Mouse (Mus musculus): ENCODE results near the gene Olfr535. TPM values are rescaled to one million over a fixed set of nuclear protein-coding genes. Genes with fewer than 3 reads are reported as not detected.
"Not testable (repeated sequence)": the region's sequence is repeated elsewhere in the genome, so short reads cannot be mapped to it uniquely, and the experiment has no call there.

The Olfr535 gene
- polyA plus RNA-seq (2015; fragmentation: Nextera tagmentation; extraction: Ambion mirVana) = not detected in 2 replicates

GRCm38 (mm10) chr7:140483916-140484315 lies at the start of gene Olfr535:
TSS of gene Olfr535 (plus strand) at chr7:140484216.
- 70% methylated on average over 1 of the region's 1 CpGs for WGBS
- H3K9ac ChIP-seq (ENCODE audit: low read length) = no peak within 1 kb of the TSS
- no peaks in the 10 kb centered on the region for H3K9me3 ChIP-seq (ENCODE audit: control insufficient read depth, low read length)
- H3K27me3 ChIP-seq (ENCODE audit: control insufficient read depth, insufficient read depth, low read depth, low read length) = no peaks in the 10 kb centered on the region
- no peak for ATAC-seq (ENCODE audit: low read depth)
- H3K4me1 ChIP-seq (replicated peaks; ENCODE audit: control insufficient read depth, insufficient read depth, low read length) = no peaks in the 10 kb centered on the region
- no peak within 1 kb of the TSS for H3K27ac ChIP-seq (ENCODE audit: low read length)
- H3K36me3 ChIP-seq (ENCODE audit: control insufficient read depth, insufficient read depth, low read length) = no peaks in the 10 kb centered on the region
- no peak within 1 kb of the TSS for H3K4me2 ChIP-seq (ENCODE audit: low read depth, low read length)
- H3K4me3 ChIP-seq (ENCODE audit: low read length) = no peak within 1 kb of the TSS

DNA sequence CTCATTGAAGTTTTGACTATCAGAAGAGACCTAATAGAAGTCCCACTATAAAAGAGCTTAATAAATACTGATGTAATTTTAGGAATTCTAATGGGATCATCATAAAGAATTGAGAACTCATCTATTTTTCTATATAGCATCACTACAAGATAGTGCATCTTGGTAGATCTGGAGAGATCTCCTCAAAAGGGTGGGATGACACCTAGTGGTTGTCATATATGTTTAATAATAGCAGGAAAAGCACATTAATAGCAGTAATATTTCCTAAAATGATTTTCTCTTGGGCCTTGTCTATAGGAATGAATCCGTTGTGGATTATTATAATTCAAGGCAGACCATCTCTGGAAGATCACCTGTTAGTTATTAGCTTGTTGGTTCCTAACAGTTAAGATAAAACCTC lies 40.9 kb upstream of the Olfr535 start:
- Histone ChIP-seq H3K4me3 (ENCODE audit: low read length) (no peak overlapping the region), H3K27ac (ENCODE audit: low read length) (no peak overlapping the region), H3K4me1 (replicated peaks; ENCODE audit: control insufficient read depth, insufficient read depth, low read length) (no peaks in the 10 kb centered on the region), H3K9ac (ENCODE audit: low read length) (no peak overlapping the region), H3K36me3 (ENCODE audit: control insufficient read depth, insufficient read depth, low read length) (no peaks in the 10 kb centered on the region), H3K4me2 (ENCODE audit: low read depth, low read length) (no peak overlapping the region), H3K27me3 (ENCODE audit: control insufficient read depth, insufficient read depth, low read depth, low read length) (no peaks in the 10 kb centered on the region), H3K9me3 (ENCODE audit: control insufficient read depth, low read length) (no peaks in the 10 kb centered on the region)
- 88% methylated on average over 1 of the region's 1 CpGs for WGBS
- ATAC-seq (ENCODE audit: low read depth) = no peak

GRCm38 (mm10) chr7:140463070-140463469 lies 20.9 kb upstream of the Olfr535 start, which contains the start of gene Olfr533:
TSS of gene Olfr533 (plus strand) at chr7:140463370.
- 40% methylated on average over 1 of the region's 1 CpGs for WGBS
- not testable (repeated sequence) for ATAC-seq (ENCODE audit: low read depth); H3K9me3 ChIP-seq (ENCODE audit: control insufficient read depth, low read length); H3K4me2 ChIP-seq (ENCODE audit: low read depth, low read length); H3K4me3 ChIP-seq (ENCODE audit: low read length); H3K36me3 ChIP-seq (ENCODE audit: control insufficient read depth, insufficient read depth, low read length); H3K4me1 ChIP-seq (replicated peaks; ENCODE audit: control insufficient read depth, insufficient read depth, low read length); H3K27me3 ChIP-seq (ENCODE audit: control insufficient read depth, insufficient read depth, low read depth, low read length); H3K9ac ChIP-seq (ENCODE audit: low read length); H3K27ac ChIP-seq (ENCODE audit: low read length)

- Histone ChIP-seq H3K27me3 (ENCODE audit: control insufficient read depth, insufficient read depth, low read depth, low read length) (no peaks in the 10 kb centered on the region), H3K9ac (ENCODE audit: low read length) (no peak overlapping the region), H3K9me3 (ENCODE audit: control insufficient read depth, low read length) (0 out of 2 replicates have a peak, but pooled peaks cover 2% of the 10 kb centered on the region), H3K4me3 (ENCODE audit: low read length) (no peak overlapping the region), H3K4me1 (replicated peaks; ENCODE audit: control insufficient read depth, insufficient read depth, low read length) (no peaks in the 10 kb centered on the region), H3K27ac (ENCODE audit: low read length) (no peak overlapping the region), H3K4me2 (ENCODE audit: low read depth, low read length) (no peak overlapping the region), H3K36me3 (ENCODE audit: control insufficient read depth, insufficient read depth, low read length) (no peaks in the 10 kb centered on the region)
- 58% methylated on average over 1 of the region's 1 CpGs for WGBS
- no peak for ATAC-seq (ENCODE audit: low read depth)
Measured at GRCm38 (mm10) chr7:140477886-140478285, 6.1 kb upstream of the Olfr535 start.

DNA sequence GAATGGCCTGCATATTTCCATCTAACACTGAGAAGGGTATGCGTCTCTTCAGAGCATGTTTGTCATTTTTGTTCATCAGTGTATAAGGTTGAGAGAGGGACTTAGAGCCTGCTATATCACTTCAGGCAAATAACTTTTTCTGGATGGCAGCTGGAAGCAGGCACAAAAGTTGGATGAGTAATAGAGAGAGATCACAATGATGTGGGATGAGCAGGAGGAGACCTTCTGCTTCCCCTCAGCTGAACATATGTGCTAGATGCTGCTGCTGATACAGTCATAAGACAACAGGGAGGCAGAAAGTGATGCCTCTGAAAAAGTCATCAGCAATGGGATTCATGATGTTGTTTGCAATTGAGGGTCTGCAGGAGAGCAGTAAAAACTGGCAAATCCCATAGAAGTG lies 5.3 kb upstream of the Olfr535 start:
- Histone ChIP-seq H3K4me1 (replicated peaks; ENCODE audit: control insufficient read depth, insufficient read depth, low read length) (no peaks in the 10 kb centered on the region), H3K9me3 (ENCODE audit: control insufficient read depth, low read length) (0 out of 2 replicates have a peak, but pooled peaks cover 2% of the 10 kb centered on the region), H3K4me2 (ENCODE audit: low read depth, low read length) (no peak overlapping the region), H3K27ac (ENCODE audit: low read length) (no peak overlapping the region), H3K9ac (ENCODE audit: low read length) (no peak overlapping the region), H3K27me3 (ENCODE audit: control insufficient read depth, insufficient read depth, low read depth, low read length) (no peaks in the 10 kb centered on the region), H3K4me3 (ENCODE audit: low read length) (no peak overlapping the region), H3K36me3 (ENCODE audit: control insufficient read depth, insufficient read depth, low read length) (no peaks in the 10 kb centered on the region)
- 88% methylated on average over 1 of the region's 1 CpGs for WGBS
- no peak for ATAC-seq (ENCODE audit: low read depth)

GRCm38 (mm10) chr7:140488981-140489380 lies 5.0 kb downstream of the Olfr535 start:
- Histone ChIP-seq H3K4me3 (ENCODE audit: low read length) (no peak overlapping the region), H3K9ac (ENCODE audit: low read length) (no peak overlapping the region), H3K4me2 (ENCODE audit: low read depth, low read length) (no peak overlapping the region), H3K9me3 (ENCODE audit: control insufficient read depth, low read length) (no peaks in the 10 kb centered on the region), H3K27me3 (ENCODE audit: control insufficient read depth, insufficient read depth, low read depth, low read length) (no peaks in the 10 kb centered on the region), H3K36me3 (ENCODE audit: control insufficient read depth, insufficient read depth, low read length) (no peaks in the 10 kb centered on the region), H3K4me1 (replicated peaks; ENCODE audit: control insufficient read depth, insufficient read depth, low read length) (no peaks in the 10 kb centered on the region), H3K27ac (ENCODE audit: low read length) (no peak overlapping the region)
- WGBS = 74% methylated on average over 1 of the region's 1 CpGs
- no peak for ATAC-seq (ENCODE audit: low read depth)

DNA sequence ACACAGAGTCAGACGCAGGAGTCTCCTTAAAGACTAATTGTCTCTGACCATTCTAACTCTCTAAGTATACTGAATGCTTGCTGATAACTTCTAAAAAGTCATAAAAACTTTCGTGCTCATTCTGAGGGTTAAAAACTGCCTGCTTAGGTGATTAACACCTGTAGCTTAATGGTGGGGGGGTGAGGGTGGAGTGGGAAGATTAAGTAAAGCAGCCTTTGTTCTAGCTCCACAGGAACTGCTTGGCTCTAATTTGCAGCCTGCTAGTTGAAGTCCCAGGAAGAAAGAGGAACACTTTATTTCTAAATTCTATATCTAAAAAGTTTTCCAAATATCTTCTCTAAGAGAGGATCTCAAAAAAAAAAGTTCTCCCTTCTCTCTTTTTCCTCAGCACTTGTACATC lies 10.2 kb downstream of the Olfr535 start:
- Histone ChIP-seq H3K4me2 (ENCODE audit: low read depth, low read length) (no peak overlapping the region), H3K4me1 (replicated peaks; ENCODE audit: control insufficient read depth, insufficient read depth, low read length) (no peaks in the 10 kb centered on the region), H3K4me3 (ENCODE audit: low read length) (no peak overlapping the region), H3K9ac (ENCODE audit: low read length) (no peak overlapping the region), H3K36me3 (ENCODE audit: control insufficient read depth, insufficient read depth, low read length) (no peaks in the 10 kb centered on the region), H3K27ac (ENCODE audit: low read length) (no peak overlapping the region), H3K27me3 (ENCODE audit: control insufficient read depth, insufficient read depth, low read depth, low read length) (no peaks in the 10 kb centered on the region), H3K9me3 (ENCODE audit: control insufficient read depth, low read length) (no peaks in the 10 kb centered on the region)
- ATAC-seq (ENCODE audit: low read depth) = no peak
- 34% methylated on average over 2 of the region's 2 CpGs for WGBS

GRCm38 (mm10) chr7:140494702-140495101 lies 10.7 kb downstream of the Olfr535 start:
- H3K4me3 ChIP-seq (ENCODE audit: low read length) = no peak overlapping the region
- no peak for ATAC-seq (ENCODE audit: low read depth)
- no peaks in the 10 kb centered on the region for H3K9me3 ChIP-seq (ENCODE audit: control insufficient read depth, low read length)
- H3K27ac ChIP-seq (ENCODE audit: low read length) = no peak overlapping the region
- no peaks in the 10 kb centered on the region for H3K27me3 ChIP-seq (ENCODE audit: control insufficient read depth, insufficient read depth, low read depth, low read length)
- no peak overlapping the region for H3K4me2 ChIP-seq (ENCODE audit: low read depth, low read length)
- H3K9ac ChIP-seq (ENCODE audit: low read length) = no peak overlapping the region
- H3K36me3 ChIP-seq (ENCODE audit: control insufficient read depth, insufficient read depth, low read length) = no peaks in the 10 kb centered on the region
- H3K4me1 ChIP-seq (replicated peaks; ENCODE audit: control insufficient read depth, insufficient read depth, low read length) = no peaks in the 10 kb centered on the region

- H3K9me3 ChIP-seq (ENCODE audit: control insufficient read depth, low read length); H3K4me3 ChIP-seq (ENCODE audit: low read length); H3K27ac ChIP-seq (ENCODE audit: low read length); H3K4me2 ChIP-seq (ENCODE audit: low read depth, low read length); H3K9ac ChIP-seq (ENCODE audit: low read length); H3K4me1 ChIP-seq (replicated peaks; ENCODE audit: control insufficient read depth, insufficient read depth, low read length); H3K36me3 ChIP-seq (ENCODE audit: control insufficient read depth, insufficient read depth, low read length); H3K27me3 ChIP-seq (ENCODE audit: control insufficient read depth, insufficient read depth, low read depth, low read length); ATAC-seq (ENCODE audit: low read depth): not testable (repeated sequence)
- 74% methylated on average over 1 of the region's 2 CpGs for WGBS
Measured at GRCm38 (mm10) chr7:140507346-140508021, 23.5 kb downstream of the Olfr535 start, which contains the start of gene Olfr536. TSS of gene Olfr536 (minus strand) at chr7:140507396.

Measured in lung, embryonic 16.5 days (tissue).